Mouse (Mus musculus): ENCODE results near the gene Anpep. TPM values are rescaled to one million over a fixed set of nuclear protein-coding genes. Genes with fewer than 3 reads are reported as not detected.

The Anpep gene
- polyA plus RNA-seq, 1 experiment from 2014 or later, result 0.99 TPM

DNA sequence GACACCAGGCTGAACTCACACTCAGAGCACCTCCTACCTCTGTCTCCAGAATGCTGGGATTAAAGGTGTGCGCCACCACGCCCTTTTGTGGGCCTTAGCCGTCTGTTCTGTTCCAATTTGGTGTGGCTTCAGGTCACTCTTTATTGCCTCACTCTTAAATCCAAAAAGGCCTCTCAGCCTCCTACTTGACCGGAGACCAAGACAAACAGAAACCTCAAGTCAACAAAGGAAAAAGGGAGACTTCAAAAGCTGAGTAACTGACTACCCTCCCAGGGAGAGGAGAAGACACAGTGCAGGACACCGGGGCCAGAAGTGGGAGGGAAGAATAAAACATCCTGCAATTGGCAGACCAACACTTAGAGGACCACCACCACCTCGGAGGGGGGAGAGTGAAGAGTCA lies 29.7 kb downstream of the Anpep start:
- H3K4me2 ChIP-seq, result no peak overlapping the region
- no peaks in the 10 kb centered on the region for H3K27me3 ChIP-seq
- no peak overlapping the region for H3K4me3 ChIP-seq
- H3K36me3 ChIP-seq (ENCODE audit: poor library complexity, severe bottlenecking), result no peaks in the 10 kb centered on the region
- no peaks in the 10 kb centered on the region for H3K9me3 ChIP-seq (replicated peaks)
- 84% methylated on average over 6 of the region's 6 CpGs for WGBS
- no peak for ATAC-seq
- no peak overlapping the region for H3K27ac ChIP-seq
- no peak overlapping the region for H3K9ac ChIP-seq
- H3K4me1 ChIP-seq, result no peaks in the 10 kb centered on the region

DNA sequence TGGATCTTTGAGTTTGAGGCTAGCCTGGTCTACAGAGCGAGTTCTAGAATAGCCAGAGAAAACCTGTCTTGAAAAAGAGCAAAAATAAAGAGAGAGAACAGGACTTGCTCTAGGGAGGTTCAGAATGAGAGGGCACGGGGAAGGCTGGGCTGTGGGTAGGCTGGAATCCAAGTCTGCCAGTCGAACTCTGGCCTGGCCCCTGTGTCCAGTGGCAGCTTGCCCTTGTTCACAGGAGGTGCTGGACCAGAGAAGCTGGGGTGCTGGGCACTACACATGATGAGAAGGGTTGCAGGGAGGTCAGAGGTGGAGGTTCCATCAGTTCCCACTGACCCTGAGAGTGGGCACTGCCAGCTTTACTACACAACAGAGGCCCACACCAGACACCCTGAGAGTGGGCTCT lies 32.5 kb downstream of the Anpep start:
- no peaks in the 10 kb centered on the region for H3K27me3 ChIP-seq
- 77% methylated on average over 3 of the region's 3 CpGs for WGBS

DNA sequence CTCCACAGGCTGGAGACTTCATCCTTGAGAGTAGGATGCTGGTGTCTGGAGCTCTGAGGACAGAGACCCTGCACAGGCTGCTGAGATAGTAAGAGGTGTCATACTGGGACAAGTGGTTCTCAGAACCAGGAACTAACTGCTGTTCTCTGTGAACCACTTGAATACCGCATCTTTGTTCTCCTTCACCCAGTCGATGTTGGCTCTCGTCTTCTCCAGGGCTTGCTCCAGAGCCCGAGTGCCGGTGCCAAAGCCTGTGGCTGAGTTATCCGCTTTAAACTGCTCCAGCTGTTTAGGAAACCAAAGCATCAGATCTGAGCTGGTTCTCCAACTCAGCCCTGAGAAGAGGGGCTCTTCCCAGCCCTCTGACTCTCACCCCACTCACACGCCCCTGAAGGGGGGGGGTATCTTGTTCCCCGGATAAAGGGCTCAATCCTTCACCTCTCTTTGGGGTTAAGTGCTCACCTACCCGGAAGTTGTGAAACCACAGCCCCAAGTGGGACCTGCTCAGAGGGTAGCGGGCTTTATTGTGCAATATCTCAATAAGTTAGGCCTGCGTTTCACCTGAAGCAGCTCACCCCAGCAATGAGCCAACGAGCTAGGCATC lies 38.7 kb downstream of the Anpep start:
- H3K4me3 ChIP-seq, result no peak overlapping the region
- H3K27me3 ChIP-seq, result no peaks in the 10 kb centered on the region
- H3K9me3 ChIP-seq (replicated peaks), result 0 out of 2 replicates have a peak, but pooled peaks cover 3% of the 10 kb centered on the region
- H3K4me2 ChIP-seq, result no peak overlapping the region
- no peak for ATAC-seq
- H3K9ac ChIP-seq, result no peak overlapping the region
- no peaks in the 10 kb centered on the region for H3K4me1 ChIP-seq
- H3K27ac ChIP-seq, result no peak overlapping the region
- 84% methylated on average over 12 of the region's 12 CpGs for WGBS
- H3K36me3 ChIP-seq (ENCODE audit: poor library complexity, severe bottlenecking), result no peaks in the 10 kb centered on the region

More for the DNA sequence above, 32.5 kb downstream of the Anpep start:
- H3K36me3 ChIP-seq (ENCODE audit: poor library complexity, severe bottlenecking), result no peaks in the 10 kb centered on the region
- H3K9ac ChIP-seq, result no peak overlapping the region
- no peak for ATAC-seq
- H3K4me1 ChIP-seq, result no peaks in the 10 kb centered on the region
- H3K9me3 ChIP-seq (replicated peaks), result 0 out of 2 replicates have a peak, but pooled peaks cover 3% of the 10 kb centered on the region
- no peak overlapping the region for H3K4me3 ChIP-seq
- no peak overlapping the region for H3K27ac ChIP-seq
- no peak overlapping the region for H3K4me2 ChIP-seq

GRCm38 (mm10) chr7:79819996-79820395 lies 40.9 kb downstream of the Anpep start:
- Histone ChIP-seq H3K36me3 (ENCODE audit: poor library complexity, severe bottlenecking) (no peaks in the 10 kb centered on the region), H3K27ac (no peak overlapping the region), H3K9me3 (replicated peaks) (0 out of 2 replicates have a peak, but pooled peaks cover 3% of the 10 kb centered on the region), H3K4me2 (no peak overlapping the region), H3K4me1 (no peaks in the 10 kb centered on the region), H3K27me3 (no peaks in the 10 kb centered on the region), H3K4me3 (no peak overlapping the region), H3K9ac (no peak overlapping the region)
- ATAC-seq, result no peak
- WGBS, result 49% methylated on average over 11 of the region's 11 CpGs

- WGBS, result 51% methylated on average over 4 of the region's 4 CpGs
- Histone ChIP-seq H3K27ac (no peak overlapping the region), H3K4me1 (no peaks in the 10 kb centered on the region), H3K4me3 (no peak overlapping the region), H3K9me3 (replicated peaks) (0 out of 2 replicates have a peak, but pooled peaks cover 1% of the 10 kb centered on the region), H3K36me3 (ENCODE audit: poor library complexity, severe bottlenecking) (no peaks in the 10 kb centered on the region), H3K27me3 (no peaks in the 10 kb centered on the region), H3K9ac (no peak overlapping the region), H3K4me2 (no peak overlapping the region)
- no peak for ATAC-seq
Observed at GRCm38 (mm10) chr7:79819515-79819914, 41.3 kb downstream of the Anpep start.

DNA sequence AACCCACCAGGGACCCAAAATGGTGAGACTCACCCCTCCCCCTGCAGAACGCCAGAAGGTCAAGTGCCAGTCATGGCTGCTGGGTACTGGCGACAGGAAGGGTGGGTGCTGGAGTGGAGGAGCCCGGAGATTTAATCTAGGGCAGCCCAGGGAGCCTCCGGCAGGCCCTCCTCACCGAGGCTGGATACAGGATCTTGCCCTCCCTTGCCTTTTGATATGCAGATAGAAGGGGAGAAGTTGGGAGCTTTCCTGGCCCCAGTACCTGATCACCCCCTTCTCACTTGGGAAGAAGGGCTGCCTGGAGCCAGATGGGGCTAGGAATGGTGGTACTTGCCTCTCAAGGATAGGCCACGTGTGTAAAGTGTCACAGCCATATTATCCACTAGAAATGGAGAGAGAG lies 42.5 kb downstream of the Anpep start:
- H3K27me3 ChIP-seq, result no peaks in the 10 kb centered on the region
- ATAC-seq, result no peak
- no peak overlapping the region for H3K4me3 ChIP-seq
- no peaks in the 10 kb centered on the region for H3K36me3 ChIP-seq (ENCODE audit: poor library complexity, severe bottlenecking)
- H3K4me2 ChIP-seq, result no peak overlapping the region
- WGBS, result 9% methylated on average over 6 of the region's 6 CpGs
- H3K9me3 ChIP-seq (replicated peaks), result no peaks in the 10 kb centered on the region
- no peak overlapping the region for H3K9ac ChIP-seq
- no peaks in the 10 kb centered on the region for H3K4me1 ChIP-seq
- no peak overlapping the region for H3K27ac ChIP-seq

GRCm38 (mm10) chr7:79813409-79813808 lies 47.5 kb downstream of the Anpep start:
- peaks cover 26% of the 10 kb centered on the region for H3K27me3 ChIP-seq
- H3K9ac ChIP-seq, result no peak overlapping the region
- H3K36me3 ChIP-seq (ENCODE audit: poor library complexity, severe bottlenecking), result no peaks in the 10 kb centered on the region
- H3K9me3 ChIP-seq (replicated peaks), result no peaks in the 10 kb centered on the region
- 0 out of 2 replicates have a peak, but pooled peaks cover 9% of the 10 kb centered on the region for H3K4me1 ChIP-seq
- H3K27ac ChIP-seq, result no peak overlapping the region
- no peak for ATAC-seq
- H3K4me3 ChIP-seq, result no peak overlapping the region
- WGBS, result 100% methylated on average over 1 of the region's 1 CpGs
- no peak overlapping the region for H3K4me2 ChIP-seq

DNA sequence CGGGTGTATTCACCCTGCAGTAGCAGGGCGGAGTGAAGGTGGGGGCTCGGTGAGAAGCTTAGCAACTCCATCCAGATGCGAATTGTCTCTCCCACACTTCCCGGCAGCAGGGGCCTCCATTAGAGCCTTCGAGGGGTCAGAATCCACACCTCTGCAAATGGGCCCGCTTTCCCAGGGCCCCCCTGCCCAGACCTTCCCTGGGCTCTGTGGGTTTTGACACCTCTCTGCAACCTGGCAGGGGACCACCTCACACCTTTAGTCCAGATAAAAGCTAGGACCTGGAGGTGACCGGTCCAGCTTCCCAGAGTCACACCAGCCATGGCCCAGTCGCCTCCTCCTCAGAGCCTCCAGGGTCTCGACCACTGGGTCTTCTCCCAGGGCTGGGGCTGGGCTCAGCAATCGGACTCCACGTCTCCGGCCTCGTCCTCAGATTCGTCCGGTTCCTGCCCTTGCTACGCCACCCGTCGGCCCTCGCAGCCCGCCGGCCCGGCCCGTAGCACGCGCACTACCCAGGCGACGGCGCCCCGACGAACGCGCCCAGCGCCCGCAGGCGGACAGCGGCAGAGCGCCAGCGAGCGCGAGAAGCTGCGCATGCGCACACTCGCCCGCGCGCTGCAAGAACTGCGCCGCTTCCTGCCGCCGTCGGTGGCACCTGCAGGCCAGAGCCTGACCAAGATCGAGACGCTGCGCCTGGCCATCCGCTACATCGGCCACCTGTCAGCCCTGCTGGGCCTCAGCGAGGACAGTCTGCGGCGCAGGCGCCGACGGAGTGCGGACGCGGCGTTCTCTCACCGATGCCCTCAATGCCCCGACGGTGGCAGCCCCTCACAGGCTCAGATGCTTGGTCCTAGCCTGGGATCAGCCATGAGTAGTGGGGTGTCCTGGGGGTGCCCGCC lies 50.0 kb downstream of the Anpep start, which contains the start of gene Mesp2:
TSS of gene Mesp2 (plus strand) at position 117 of the 896 bp plus-strand sequence.
- ATAC-seq, result peak; percentile 74
- peak within 1 kb of the TSS; percentile 64 for H3K4me2 ChIP-seq
- WGBS, result 24% methylated on average over 66 of the region's 71 CpGs
- H3K9ac ChIP-seq, result peak within 1 kb of the TSS; percentile 70
- no peak within 1 kb of the TSS for H3K27ac ChIP-seq
- peak within 1 kb of the TSS; percentile 39 for H3K4me3 ChIP-seq
- 0 out of 2 replicates have a peak, but pooled peaks cover 9% of the 10 kb centered on the region for H3K4me1 ChIP-seq
- H3K9me3 ChIP-seq (replicated peaks), result no peaks in the 10 kb centered on the region; the same call in 1 of the 2 replicates
- peaks cover 26% of the 10 kb centered on the region for H3K27me3 ChIP-seq
- no peaks in the 10 kb centered on the region for H3K36me3 ChIP-seq (ENCODE audit: poor library complexity, severe bottlenecking)

- no peaks in the 10 kb centered on the region for H3K36me3 ChIP-seq (ENCODE audit: poor library complexity, severe bottlenecking)
- no peak overlapping the region for H3K9ac ChIP-seq
- WGBS, result 90% methylated on average over 7 of the region's 7 CpGs
- no peak overlapping the region for H3K4me2 ChIP-seq
- ATAC-seq, result no peak
- H3K9me3 ChIP-seq (replicated peaks), result no peaks in the 10 kb centered on the region; the same call in 1 of the 2 replicates
- peaks cover 26% of the 10 kb centered on the region for H3K27me3 ChIP-seq
- H3K27ac ChIP-seq, result no peak overlapping the region
- 0 out of 2 replicates have a peak, but pooled peaks cover 9% of the 10 kb centered on the region for H3K4me1 ChIP-seq
- no peak overlapping the region for H3K4me3 ChIP-seq
Observed at GRCm38 (mm10) chr7:79808561-79808960, 52.3 kb downstream of the Anpep start.

GRCm38 (mm10) chr7:79803887-79804286 lies 57.0 kb downstream of the Anpep start:
- H3K4me1 ChIP-seq, result no peaks in the 10 kb centered on the region
- H3K4me3 ChIP-seq, result no peak overlapping the region
- H3K27ac ChIP-seq, result no peak overlapping the region
- no peak for ATAC-seq
- no peaks in the 10 kb centered on the region; the same call in 1 of the 2 replicates for H3K9me3 ChIP-seq (replicated peaks)
- H3K27me3 ChIP-seq, result no peaks in the 10 kb centered on the region
- no peak overlapping the region for H3K9ac ChIP-seq
- 68% methylated on average over 2 of the region's 2 CpGs for whole genome bisulfite sequencing
- H3K36me3 ChIP-seq (ENCODE audit: poor library complexity, severe bottlenecking), result no peaks in the 10 kb centered on the region
- H3K4me2 ChIP-seq, result no peak overlapping the region

DNA sequence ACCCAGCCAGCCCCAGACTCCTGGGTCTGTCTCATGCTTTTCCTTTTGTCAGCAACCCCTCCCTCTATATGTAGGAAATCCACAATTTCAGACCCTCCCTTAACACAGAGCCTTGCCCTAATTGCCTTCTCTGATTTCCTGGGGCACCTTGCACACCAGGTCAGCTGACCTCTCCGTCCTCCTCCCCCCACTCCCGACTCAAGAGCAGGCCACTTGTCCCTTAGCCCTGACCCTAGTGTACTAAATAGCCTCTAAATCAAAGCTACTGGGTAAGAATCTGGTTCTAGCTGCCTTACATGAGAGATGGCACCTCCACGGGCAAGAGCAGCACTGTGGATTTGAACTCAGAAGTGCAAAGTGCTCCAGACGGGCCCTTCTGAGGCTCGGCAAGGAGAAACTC lies 58.8 kb downstream of the Anpep start:
- peaks cover 2% of the 10 kb centered on the region; the same call in 1 of the 2 replicates for H3K27me3 ChIP-seq
- WGBS, result 62% methylated on average over 5 of the region's 5 CpGs
- H3K4me3 ChIP-seq, result no peak overlapping the region
- H3K36me3 ChIP-seq (ENCODE audit: poor library complexity, severe bottlenecking), result no peaks in the 10 kb centered on the region
- no peaks in the 10 kb centered on the region for H3K4me1 ChIP-seq
- no peak overlapping the region for H3K4me2 ChIP-seq
- ATAC-seq, result no peak
- H3K27ac ChIP-seq, result no peak overlapping the region
- H3K9me3 ChIP-seq (replicated peaks), result no peaks in the 10 kb centered on the region
- H3K9ac ChIP-seq, result no peak overlapping the region

DNA sequence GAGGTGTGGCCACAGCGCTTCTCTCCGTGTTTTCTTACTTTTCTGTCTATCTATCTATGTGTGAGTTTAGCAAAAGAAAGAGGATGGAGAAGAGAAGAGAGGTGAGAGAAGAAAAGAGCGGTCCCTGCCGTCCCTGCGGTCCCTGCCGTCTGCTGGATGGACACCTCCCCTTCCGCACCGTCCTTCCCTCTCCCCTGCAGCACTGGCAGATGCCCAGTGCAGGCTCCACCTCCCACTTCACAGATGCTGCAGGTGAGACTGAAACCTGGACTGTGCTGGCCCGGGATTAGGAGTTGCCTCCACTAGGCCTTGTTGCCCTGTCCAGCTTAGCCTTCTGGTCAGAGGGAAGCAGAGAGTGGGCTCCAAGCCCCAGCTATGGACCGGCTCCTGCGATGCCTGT lies 59.5 kb downstream of the Anpep start:
- no peaks in the 10 kb centered on the region for H3K4me1 ChIP-seq
- ATAC-seq, result no peak
- no peak overlapping the region for H3K27ac ChIP-seq
- 69% methylated on average over 11 of the region's 11 CpGs for WGBS
- no peaks in the 10 kb centered on the region for H3K9me3 ChIP-seq (replicated peaks)
- no peak overlapping the region for H3K9ac ChIP-seq
- no peaks in the 10 kb centered on the region for H3K36me3 ChIP-seq (ENCODE audit: poor library complexity, severe bottlenecking)
- peaks cover 2% of the 10 kb centered on the region; the same call in 1 of the 2 replicates for H3K27me3 ChIP-seq
- no peak overlapping the region for H3K4me3 ChIP-seq
- H3K4me2 ChIP-seq, result no peak overlapping the region

Measured in forebrain, embryonic 13.5 days (tissue).